Mouse (Mus musculus) embryonic facial prominence, embryonic 14.5 days (tissue): ENCODE data around the gene Rab34. TPM values are rescaled to one million over a fixed set of nuclear protein-coding genes. Genes with fewer than 3 reads are reported as not detected.

Experiments used
- ATAC-seq: fragments of 200-750 bp; cut with Nextera tagmentation; 2 replicates; pipeline ENCODE4 v1.8.0; 2017; ENCODE audit warnings: low read depth, moderate number of reproducible peaks, moderate TSS enrichment
- DNase-seq: peaks from one replicate; pipeline ENCODE4 v3.0.0-alpha.2; 2015; ENCODE audit warnings: low spot score
- H3K27ac ChIP-seq: fragments of 300-500 bp; sonication (generic); replicated peaks from 2 replicates; pipeline ENCODE4 v1.5.1; 2014; ENCODE audit warnings: low read depth, mild to moderate bottlenecking, low read length, moderate library complexity
- H3K27me3 ChIP-seq: fragments of 300-500 bp; sonication (generic); replicated peaks from 2 replicates; pipeline ENCODE4 v1.6.1; 2014; ENCODE audit warnings: low read length; ENCODE audit not compliant: control insufficient read depth, insufficient read depth
- H3K36me3 ChIP-seq: fragments of 300-500 bp; sonication (generic); 2 replicates; pipeline ENCODE4 v1.6.1; 2014; ENCODE audit warnings: low read length, mixed read lengths; ENCODE audit not compliant: control insufficient read depth, insufficient read depth
- H3K4me1 ChIP-seq: fragments of 300-500 bp; sonication (generic); 2 replicates; pipeline ENCODE4 v1.6.1; 2014; ENCODE audit warnings: antibody characterized with exemption, low read length; ENCODE audit not compliant: control insufficient read depth, insufficient read depth
- H3K4me2 ChIP-seq: fragments of 300-500 bp; sonication (generic); 2 replicates; pipeline ENCODE4 v1.6.1; 2014; ENCODE audit warnings: low read depth, mild to moderate bottlenecking, low read length, moderate library complexity, mixed read lengths
- H3K4me3 ChIP-seq: fragments of 300-500 bp; sonication (generic); 2 replicates; pipeline ENCODE4 v1.5.1; 2014; ENCODE audit warnings: low read depth, mild to moderate bottlenecking, low read length
- H3K9ac ChIP-seq: fragments of 300-500 bp; sonication (generic); 2 replicates; pipeline ENCODE4 v1.6.1; 2014; ENCODE audit warnings: low read depth, mild to moderate bottlenecking, low read length, moderate library complexity, mixed read lengths
- H3K9me3 ChIP-seq: fragments of 300-500 bp; sonication (generic); 2 replicates; pipeline ENCODE4 v1.6.1; 2016; ENCODE audit warnings: low read length; ENCODE audit not compliant: control insufficient read depth
- WGBS: fragments of 180-500 bp; shearing (Covaris S2); extraction: QIAGEN DNeasy Blood & Tissue Kit; methylation state at CpG from one replicate; pipeline ENCODE4 v1.1.7; 2014; 5-methylcytosine and 5-hydroxymethylcytosine counted together
- polyA plus RNA-seq: library from polyadenylated mRNA; unstranded; fragments of >200 nt; fragmentation: Nextera tagmentation; extraction: Ambion mirVana; gene quantifications from 2 replicates; pipeline ENCODE4 v1.2.1, GENCODE M21; 2014

Rab34 gene
- polyA plus RNA-seq, 1 experiment from 2014 or later = 136 TPM

DNA sequence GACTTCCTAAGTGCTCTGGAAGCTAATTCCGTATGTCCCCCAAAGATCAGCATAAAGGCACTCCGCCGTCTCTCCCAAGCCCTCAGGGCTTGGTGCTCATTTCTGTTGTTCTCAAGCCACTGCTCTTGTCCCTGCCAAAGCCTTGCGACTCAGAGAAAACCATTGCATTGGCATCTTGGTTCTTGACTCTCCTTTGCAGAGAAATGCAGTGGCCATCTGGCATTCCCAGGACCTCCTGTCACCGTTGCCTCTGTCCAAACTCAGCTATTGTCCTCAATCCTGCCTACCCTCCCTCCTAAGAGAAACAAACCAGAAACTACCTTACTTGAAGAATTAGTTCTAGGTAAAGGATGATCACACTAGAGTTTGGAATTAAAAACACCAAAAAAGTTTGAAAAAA, 32.6 kb upstream of the Rab34 start:
- no peak overlapping the region for H3K27ac ChIP-seq
- ATAC-seq (no peak), DNase-seq (no peak)
- no peak overlapping the region for H3K4me3 ChIP-seq
- 0 out of 2 replicates have a peak, but pooled peaks cover 6% of the 10 kb centered on the region for H3K4me1 ChIP-seq
- H3K36me3 ChIP-seq = peaks cover 83% of the 10 kb centered on the region
- no peaks in the 10 kb centered on the region for H3K9me3 ChIP-seq
- no peaks in the 10 kb centered on the region for H3K27me3 ChIP-seq
- 65% methylated on average over 5 of the region's 5 CpGs for WGBS
- H3K9ac ChIP-seq = no peak overlapping the region
- no peak overlapping the region for H3K4me2 ChIP-seq

DNA sequence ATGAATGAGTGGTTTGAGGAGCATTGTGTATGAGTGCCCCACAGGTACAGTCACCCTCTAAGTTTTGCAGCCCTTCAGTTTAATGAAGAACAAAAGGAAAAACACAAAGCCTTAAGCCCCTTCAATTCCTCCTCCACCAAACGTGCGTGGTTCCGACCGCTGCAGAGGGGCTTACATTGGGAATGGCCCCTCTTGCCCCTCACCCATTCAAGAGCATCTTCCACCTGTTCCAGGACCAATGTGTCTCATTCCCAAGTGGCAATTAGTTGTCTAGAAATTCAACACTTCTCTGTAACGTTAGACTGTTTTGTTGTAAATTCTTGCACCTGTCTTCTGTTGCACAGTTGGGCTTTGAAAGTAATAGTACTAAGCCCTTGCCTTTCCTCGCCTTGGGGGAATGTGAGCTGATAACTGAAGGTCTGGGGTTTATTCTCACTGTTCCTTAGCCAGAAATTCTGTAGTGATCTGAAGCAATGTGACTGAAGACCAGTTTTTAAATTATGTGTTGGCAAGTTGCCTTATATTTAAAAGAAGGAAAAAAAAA, 32.0 kb upstream of the Rab34 start:
- Histone ChIP-seq H3K9ac (no peak overlapping the region), H3K36me3 (peaks cover 84% of the 10 kb centered on the region), H3K27me3 (no peaks in the 10 kb centered on the region), H3K4me1 (0 out of 2 replicates have a peak, but pooled peaks cover 6% of the 10 kb centered on the region), H3K4me3 (no peak overlapping the region), H3K9me3 (no peaks in the 10 kb centered on the region), H3K27ac (no peak overlapping the region), H3K4me2 (no peak overlapping the region)
- ATAC-seq = no peak
- DNase-seq = peak; percentile 66
- WGBS = 61% methylated on average over 6 of the region's 6 CpGs

DNA sequence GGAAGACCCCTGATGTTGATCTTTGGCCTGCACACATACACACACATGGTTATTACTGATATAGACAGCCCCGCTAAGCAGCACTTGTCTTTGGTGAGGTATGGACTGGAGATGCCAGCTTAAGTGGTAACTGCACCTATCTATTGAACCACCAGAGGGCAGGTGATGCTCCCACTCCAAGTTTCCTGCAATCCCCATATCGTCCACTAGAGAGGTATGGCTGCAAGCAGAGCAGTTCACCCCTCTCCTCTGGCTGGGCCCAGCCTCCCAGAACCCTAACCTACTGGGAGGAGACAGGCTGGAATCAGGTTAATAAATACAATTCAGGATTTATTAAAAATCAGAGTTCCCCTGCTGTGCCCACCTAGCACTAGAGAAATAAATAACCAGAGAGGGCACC, 29.1 kb upstream of the Rab34 start:
- Histone ChIP-seq H3K4me1 (peaks cover 16% of the 10 kb centered on the region), H3K36me3 (peaks cover 77% of the 10 kb centered on the region)

DNA sequence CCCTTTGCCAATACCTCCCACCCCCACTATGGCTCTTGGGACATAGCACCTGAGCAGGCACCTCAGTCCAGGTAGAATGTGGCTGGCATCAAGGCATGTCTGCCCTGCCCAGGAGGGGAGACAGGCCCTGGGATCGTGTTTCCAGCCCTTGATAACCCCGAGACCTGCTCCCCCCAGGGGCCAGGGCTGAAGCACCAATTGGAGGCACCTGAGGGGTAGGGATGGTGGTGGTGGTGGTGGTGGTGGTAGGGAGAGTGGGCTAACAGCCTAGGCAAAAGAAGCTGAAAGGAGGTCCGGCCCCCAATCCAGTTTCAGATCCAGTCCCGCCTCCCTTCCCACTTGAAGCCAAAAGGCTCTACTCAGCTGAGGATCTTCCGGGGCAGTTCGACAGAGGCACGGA, 28.7 kb upstream of the Rab34 start:
- H3K27ac ChIP-seq = no peak overlapping the region
- WGBS = 75% methylated on average over 7 of the region's 7 CpGs

More for the DNA sequence above, 29.1 kb upstream of the Rab34 start:
- DNase-seq (peak; percentile 90), ATAC-seq (peak; percentile 20)
- no peak overlapping the region for H3K4me3 ChIP-seq
- no peak overlapping the region for H3K27ac ChIP-seq
- no peak overlapping the region for H3K4me2 ChIP-seq
- WGBS = 27% methylated on average over 2 of the region's 2 CpGs
- H3K27me3 ChIP-seq = no peaks in the 10 kb centered on the region
- no peak overlapping the region for H3K9ac ChIP-seq
- no peaks in the 10 kb centered on the region for H3K9me3 ChIP-seq

DNA sequence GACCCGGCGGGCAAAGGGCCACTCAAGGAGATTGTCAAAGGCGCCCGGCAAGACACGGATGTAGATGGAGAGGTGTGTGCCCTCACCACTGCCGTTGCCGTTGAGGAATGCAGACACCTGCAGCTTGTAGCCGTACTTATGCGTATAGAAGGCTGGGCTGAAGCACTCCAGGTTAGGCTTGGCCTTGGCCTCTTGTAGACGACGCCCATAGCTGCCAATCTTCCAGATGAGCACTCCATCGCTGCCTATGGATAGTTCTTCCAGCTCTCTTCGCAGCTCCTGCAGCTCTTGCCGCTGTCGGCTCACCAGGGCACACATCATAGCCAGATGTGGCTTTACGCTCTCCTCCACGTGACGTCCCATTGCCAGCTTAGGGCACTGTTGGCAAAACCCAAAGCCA, 28.1 kb upstream of the Rab34 start:
- Histone ChIP-seq H3K4me1 (peaks cover 16% of the 10 kb centered on the region), H3K4me2 (no peak overlapping the region), H3K9ac (no peak overlapping the region), H3K27me3 (no peaks in the 10 kb centered on the region), H3K27ac (no peak overlapping the region), H3K36me3 (peaks cover 66% of the 10 kb centered on the region), H3K4me3 (no peak overlapping the region), H3K9me3 (no peaks in the 10 kb centered on the region)
- ATAC-seq (no peak), DNase-seq (no peak)
- WGBS = 81% methylated on average over 18 of the region's 18 CpGs

More for the DNA sequence above, 28.7 kb upstream of the Rab34 start:
- peaks cover 16% of the 10 kb centered on the region for H3K4me1 ChIP-seq
- peaks cover 72% of the 10 kb centered on the region for H3K36me3 ChIP-seq
- H3K4me2 ChIP-seq = no peak overlapping the region
- H3K4me3 ChIP-seq = no peak overlapping the region
- no peak for ATAC-seq
- no peak for DNase-seq
- H3K27me3 ChIP-seq = no peaks in the 10 kb centered on the region
- H3K9me3 ChIP-seq = no peaks in the 10 kb centered on the region
- H3K9ac ChIP-seq = no peak overlapping the region

DNA sequence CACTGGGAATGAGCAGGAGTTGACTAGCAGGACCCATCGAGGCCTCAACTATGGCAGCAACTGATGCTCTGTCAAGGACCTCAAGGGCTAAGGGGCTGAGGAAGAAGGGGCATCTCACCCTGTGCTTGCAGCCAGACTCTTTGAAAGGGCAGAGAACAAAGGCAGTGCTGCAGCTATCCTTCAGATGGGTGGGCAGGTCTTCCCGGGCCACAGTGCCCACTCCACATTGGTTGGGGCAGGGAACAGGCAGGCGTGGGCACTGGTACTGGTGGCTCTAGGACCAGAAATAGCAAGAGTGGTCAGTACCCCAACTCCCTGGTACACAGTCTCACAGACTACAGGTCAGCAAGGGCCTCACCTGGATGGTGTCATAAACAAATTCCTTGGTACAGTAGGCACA, 27.6 kb upstream of the Rab34 start:
- H3K36me3 ChIP-seq = peaks cover 62% of the 10 kb centered on the region
- H3K9me3 ChIP-seq = no peaks in the 10 kb centered on the region
- H3K4me1 ChIP-seq = peaks cover 16% of the 10 kb centered on the region
- ATAC-seq = no peak
- no peak overlapping the region for H3K4me3 ChIP-seq
- 82% methylated on average over 3 of the region's 3 CpGs for WGBS
- H3K27ac ChIP-seq = no peak overlapping the region
- H3K4me2 ChIP-seq = no peak overlapping the region
- H3K27me3 ChIP-seq = no peaks in the 10 kb centered on the region
- no peak overlapping the region for H3K9ac ChIP-seq
- no peak for DNase-seq

DNA sequence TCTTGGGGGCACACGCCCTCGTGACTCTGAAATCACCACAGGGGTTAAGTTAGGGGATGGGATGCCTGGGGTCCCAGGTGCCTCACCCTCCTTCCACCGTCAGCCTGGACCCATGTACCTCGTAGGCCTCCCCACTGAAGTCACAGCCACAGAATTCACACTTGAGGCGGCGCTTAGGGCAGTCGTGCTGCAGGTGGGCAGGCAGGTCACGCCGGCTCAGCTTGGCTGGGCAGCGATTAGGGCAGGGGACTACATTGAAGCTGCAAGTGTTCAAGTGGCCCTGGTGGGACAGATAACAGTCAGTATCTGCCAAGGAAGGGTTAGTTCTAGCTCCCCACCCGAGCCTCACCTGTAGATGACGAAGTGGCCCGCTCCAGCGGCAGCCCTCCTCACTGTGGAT, 27.1 kb upstream of the Rab34 start:
- DNase-seq (no peak), ATAC-seq (no peak)
- no peaks in the 10 kb centered on the region for H3K9me3 ChIP-seq
- no peak overlapping the region for H3K9ac ChIP-seq
- H3K36me3 ChIP-seq = peaks cover 59% of the 10 kb centered on the region
- H3K4me3 ChIP-seq = no peak overlapping the region
- WGBS = 92% methylated on average over 13 of the region's 14 CpGs
- peaks cover 21% of the 10 kb centered on the region for H3K4me1 ChIP-seq
- no peak overlapping the region for H3K27ac ChIP-seq
- no peaks in the 10 kb centered on the region for H3K27me3 ChIP-seq
- H3K4me2 ChIP-seq = no peak overlapping the region

DNA sequence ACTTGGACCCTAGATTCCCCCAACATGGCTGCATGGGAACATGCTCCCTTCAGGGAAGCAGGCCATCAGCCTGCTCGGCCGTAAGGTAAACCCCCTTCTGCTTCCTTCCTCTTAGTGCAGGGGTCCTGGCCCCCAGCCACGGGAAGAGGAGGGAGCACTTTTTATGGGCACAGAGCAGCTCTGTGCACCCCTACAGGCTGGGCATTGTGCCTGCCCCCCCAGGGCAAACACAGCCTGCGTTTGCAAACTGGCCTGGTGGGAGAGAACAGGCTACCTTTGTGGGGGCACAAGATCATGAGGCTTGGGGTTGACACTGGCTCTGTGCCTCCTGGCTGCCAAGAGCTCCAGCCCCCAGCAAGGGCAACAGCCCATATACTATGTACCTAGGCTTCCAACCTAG, 26.3 kb upstream of the Rab34 start:
- peaks cover 22% of the 10 kb centered on the region for H3K4me1 ChIP-seq
- ATAC-seq (no peak), DNase-seq (peak; percentile 41)
- 0 out of 2 replicates have a peak overlapping the region, but pooled peaks have one; percentile 100 for H3K4me3 ChIP-seq
- peak overlapping the region; percentile 97 for H3K27ac ChIP-seq
- peaks cover 51% of the 10 kb centered on the region for H3K36me3 ChIP-seq
- WGBS = 37% methylated on average over 4 of the region's 4 CpGs
- H3K9me3 ChIP-seq = no peaks in the 10 kb centered on the region
- peak overlapping the region; percentile 77 for H3K4me2 ChIP-seq
- H3K27me3 ChIP-seq = no peaks in the 10 kb centered on the region
- H3K9ac ChIP-seq = peak overlapping the region; percentile 98; the same call in 1 of the 2 replicates

DNA sequence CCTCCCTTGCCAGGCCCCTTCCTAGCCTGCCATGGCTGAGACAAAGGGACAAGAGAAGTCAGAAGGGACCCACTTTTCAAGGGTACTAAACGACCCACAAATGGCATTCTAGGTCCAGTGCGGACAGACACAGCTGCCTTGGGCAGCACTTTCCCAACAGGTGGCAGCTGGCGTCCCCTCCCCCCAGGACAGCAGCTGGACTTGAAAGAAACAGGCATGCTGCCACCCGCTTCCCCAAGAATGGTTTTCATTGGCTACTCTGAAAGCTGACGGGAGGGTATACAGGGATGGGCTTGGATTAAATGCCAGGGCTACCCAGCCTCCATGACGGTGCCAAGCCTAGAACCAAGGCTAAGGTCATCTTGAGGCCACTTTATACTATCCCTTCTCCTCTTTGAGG, 25.7 kb upstream of the Rab34 start:
- Histone ChIP-seq H3K4me2 (peak overlapping the region; percentile 77), H3K36me3 (peaks cover 47% of the 10 kb centered on the region), H3K4me1 (peaks cover 22% of the 10 kb centered on the region), H3K9ac (peak overlapping the region; percentile 98), H3K9me3 (no peaks in the 10 kb centered on the region), H3K27me3 (no peaks in the 10 kb centered on the region), H3K4me3 (peak overlapping the region; percentile 100), H3K27ac (peak overlapping the region; percentile 97)
- WGBS = 43% methylated on average over 6 of the region's 6 CpGs
- DNase-seq (peak; percentile 76), ATAC-seq (no peak)
